Mouse (Mus musculus) midbrain, embryonic 15.5 days (tissue): ENCODE results near the gene Col26a1. TPM values are rescaled to one million over a fixed set of nuclear protein-coding genes. Genes with fewer than 3 reads are reported as not detected.
"Not testable (repeated sequence)": the region's sequence is repeated elsewhere in the genome, so short reads cannot be mapped to it uniquely, and the experiment has no call there.

ENCODE experiments used
- ATAC-seq: fragments of 200-750 bp; cut with Nextera tagmentation; replicated peaks from 2 replicates; pipeline ENCODE4 v1.8.0; 2017; ENCODE audit warnings: moderate TSS enrichment
- H3K27ac ChIP-seq: fragments of 300-500 bp; sonication (generic); 2 replicates; pipeline ENCODE4 v1.5.1; 2015; ENCODE audit warnings: mild to moderate bottlenecking, inconsistent platforms
- H3K27me3 ChIP-seq: fragments of 300-500 bp; sonication (generic); replicated peaks from 2 replicates; pipeline ENCODE4 v1.6.1; 2015; ENCODE audit warnings: inconsistent platforms
- H3K36me3 ChIP-seq: fragments of 300-500 bp; sonication (generic); replicated peaks from 2 replicates; pipeline ENCODE4 v1.6.1; 2015; ENCODE audit warnings: inconsistent platforms
- H3K4me1 ChIP-seq: fragments of 300-500 bp; sonication (generic); 2 replicates; pipeline ENCODE4 v1.6.1; 2015; ENCODE audit warnings: inconsistent platforms
- H3K4me2 ChIP-seq: fragments of 300-500 bp; sonication (generic); 2 replicates; pipeline ENCODE4 v1.6.1; 2015; ENCODE audit warnings: inconsistent platforms, mild to moderate bottlenecking, moderate library complexity
- H3K4me3 ChIP-seq: fragments of 300-500 bp; sonication (generic); 2 replicates; pipeline ENCODE4 v1.5.1; 2015; ENCODE audit warnings: mild to moderate bottlenecking, inconsistent platforms
- H3K9ac ChIP-seq: fragments of 300-500 bp; sonication (generic); 2 replicates; pipeline ENCODE4 v1.6.1; 2015; ENCODE audit warnings: mild to moderate bottlenecking, inconsistent platforms
- H3K9me3 ChIP-seq: fragments of 300-500 bp; sonication (generic); 2 replicates; pipeline ENCODE4 v1.6.1; 2016; ENCODE audit warnings: inconsistent platforms
- WGBS: fragments of 180-500 bp; shearing (Covaris S2); methylation state at CpG from one replicate; pipeline ENCODE4 v1.1.7; 2015; ENCODE audit warnings: mixed read lengths; 5-methylcytosine and 5-hydroxymethylcytosine counted together
- polyA plus RNA-seq: library from polyadenylated mRNA; unstranded; fragments of >200 nt; fragmentation: Nextera tagmentation; extraction: Ambion mirVana; gene quantifications from 2 replicates; pipeline ENCODE4 v1.2.1, GENCODE M21; 2015

Col26a1 gene
- polyA plus RNA-seq, 1 experiment from 2014 or later, result 31.6 TPM

GRCm38 (mm10) chr5:136759781-136760180 lies 123.2 kb downstream of the Col26a1 start:
- H3K9ac ChIP-seq, result no peak overlapping the region
- no peak overlapping the region for H3K4me3 ChIP-seq
- no peak overlapping the region for H3K4me2 ChIP-seq
- no peaks in the 10 kb centered on the region for H3K4me1 ChIP-seq
- H3K27ac ChIP-seq, result no peak overlapping the region
- no peak for ATAC-seq
- H3K36me3 ChIP-seq, result no peaks in the 10 kb centered on the region
- 53% methylated on average over 6 of the region's 6 CpGs for WGBS
- H3K9me3 ChIP-seq, result no peaks in the 10 kb centered on the region
- H3K27me3 ChIP-seq, result no peaks in the 10 kb centered on the region

GRCm38 (mm10) chr5:136755696-136756095 lies 127.3 kb downstream of the Col26a1 start:
- WGBS, result 4% methylated on average over 3 of the region's 3 CpGs
- H3K9ac ChIP-seq, result no peak overlapping the region
- no peak overlapping the region for H3K4me2 ChIP-seq
- no peaks in the 10 kb centered on the region for H3K4me1 ChIP-seq
- H3K9me3 ChIP-seq, result no peaks in the 10 kb centered on the region
- no peak overlapping the region for H3K4me3 ChIP-seq
- H3K36me3 ChIP-seq, result no peaks in the 10 kb centered on the region
- no peak overlapping the region for H3K27ac ChIP-seq
- ATAC-seq, result no peak
- H3K27me3 ChIP-seq, result no peaks in the 10 kb centered on the region

- no peak for ATAC-seq
- 68% methylated on average over 14 of the region's 14 CpGs for WGBS
- Histone ChIP-seq H3K9ac (no peak overlapping the region), H3K36me3 (no peaks in the 10 kb centered on the region), H3K4me1 (no peaks in the 10 kb centered on the region), H3K27ac (no peak overlapping the region), H3K27me3 (no peaks in the 10 kb centered on the region), H3K4me3 (no peak overlapping the region), H3K9me3 (no peaks in the 10 kb centered on the region), H3K4me2 (no peak overlapping the region)
These were observed 128.9 kb downstream of the Col26a1 start for GRCm38 (mm10) chr5:136754053-136754591.

- H3K4me2 ChIP-seq, H3K9ac ChIP-seq, H3K9me3 ChIP-seq, H3K4me3 ChIP-seq, H3K4me1 ChIP-seq, H3K27ac ChIP-seq, H3K36me3 ChIP-seq, ATAC-seq, H3K27me3 ChIP-seq: not testable (repeated sequence)
- WGBS, result 74% methylated on average over 7 of the region's 7 CpGs
These were observed 129.8 kb downstream of the Col26a1 start for GRCm38 (mm10) chr5:136753176-136753575.

- Histone ChIP-seq H3K36me3 (no peaks in the 10 kb centered on the region), H3K27me3 (no peaks in the 10 kb centered on the region), H3K4me2 (no peak overlapping the region), H3K4me3 (no peak overlapping the region), H3K9ac (no peak overlapping the region), H3K27ac (no peak overlapping the region), H3K9me3 (no peaks in the 10 kb centered on the region), H3K4me1 (no peaks in the 10 kb centered on the region)
- no peak for ATAC-seq
- 98% methylated on average over 19 of the region's 19 CpGs for WGBS
These were observed 130.9 kb downstream of the Col26a1 start for GRCm38 (mm10) chr5:136752104-136752503.

GRCm38 (mm10) chr5:136746596-136746995 lies 136.4 kb downstream of the Col26a1 start:
- WGBS, result 83% methylated on average over 9 of the region's 9 CpGs
- Histone ChIP-seq H3K36me3 (no peaks in the 10 kb centered on the region), H3K4me2 (no peak overlapping the region), H3K4me3 (no peak overlapping the region), H3K27ac (no peak overlapping the region), H3K4me1 (no peaks in the 10 kb centered on the region), H3K9me3 (no peaks in the 10 kb centered on the region), H3K9ac (no peak overlapping the region), H3K27me3 (no peaks in the 10 kb centered on the region)
- no peak for ATAC-seq

- no peak overlapping the region for H3K27ac ChIP-seq
- H3K4me3 ChIP-seq, result no peak overlapping the region
- WGBS, result 58% methylated on average over 6 of the region's 6 CpGs
- no peak for ATAC-seq
- H3K36me3 ChIP-seq, result no peaks in the 10 kb centered on the region
- H3K4me2 ChIP-seq, result no peak overlapping the region
- no peak overlapping the region for H3K9ac ChIP-seq
- no peaks in the 10 kb centered on the region for H3K9me3 ChIP-seq
- H3K4me1 ChIP-seq, result no peaks in the 10 kb centered on the region
- H3K27me3 ChIP-seq, result no peaks in the 10 kb centered on the region
These were observed 144.1 kb downstream of the Col26a1 start for GRCm38 (mm10) chr5:136738918-136739317.

GRCm38 (mm10) chr5:136726271-136726670 lies 156.7 kb downstream of the Col26a1 start:
- H3K9ac ChIP-seq, H3K27me3 ChIP-seq, H3K4me1 ChIP-seq, H3K9me3 ChIP-seq, H3K36me3 ChIP-seq, H3K27ac ChIP-seq, H3K4me3 ChIP-seq, H3K4me2 ChIP-seq, ATAC-seq: not testable (repeated sequence)
- 83% methylated on average over 5 of the region's 5 CpGs for WGBS

- H3K9ac ChIP-seq, result no peak overlapping the region
- H3K4me3 ChIP-seq, result no peak overlapping the region
- no peaks in the 10 kb centered on the region for H3K36me3 ChIP-seq
- no peak overlapping the region for H3K4me2 ChIP-seq
- H3K4me1 ChIP-seq, result peaks cover 4% of the 10 kb centered on the region; the same call in 1 of the 2 replicates
- no peaks in the 10 kb centered on the region for H3K27me3 ChIP-seq
- 85% methylated on average over 5 of the region's 5 CpGs for WGBS
- H3K9me3 ChIP-seq, result no peaks in the 10 kb centered on the region
- no peak for ATAC-seq
- no peak overlapping the region for H3K27ac ChIP-seq
These were observed 161.4 kb downstream of the Col26a1 start for GRCm38 (mm10) chr5:136721596-136721995.

GRCm38 (mm10) chr5:136718656-136719055 lies 164.4 kb downstream of the Col26a1 start:
- no peaks in the 10 kb centered on the region for H3K36me3 ChIP-seq
- ATAC-seq, result no peak
- no peak overlapping the region for H3K4me3 ChIP-seq
- H3K4me2 ChIP-seq, result no peak overlapping the region
- no peaks in the 10 kb centered on the region for H3K27me3 ChIP-seq
- WGBS, result 68% methylated on average over 8 of the region's 8 CpGs
- peaks cover 15% of the 10 kb centered on the region for H3K4me1 ChIP-seq
- no peak overlapping the region for H3K27ac ChIP-seq
- no peak overlapping the region for H3K9ac ChIP-seq
- H3K9me3 ChIP-seq, result no peaks in the 10 kb centered on the region

GRCm38 (mm10) chr5:136717573-136717854 lies 165.5 kb downstream of the Col26a1 start:
- Histone ChIP-seq H3K9ac (no peak overlapping the region), H3K27me3 (no peaks in the 10 kb centered on the region), H3K4me3 (no peak overlapping the region), H3K36me3 (no peaks in the 10 kb centered on the region), H3K4me2 (no peak overlapping the region), H3K27ac (no peak overlapping the region), H3K9me3 (no peaks in the 10 kb centered on the region), H3K4me1 (peaks cover 15% of the 10 kb centered on the region)
- no peak for ATAC-seq
- 87% methylated on average over 2 of the region's 2 CpGs for WGBS

- no peaks in the 10 kb centered on the region for H3K9me3 ChIP-seq
- peaks cover 15% of the 10 kb centered on the region for H3K4me1 ChIP-seq
- ATAC-seq, result no peak
- no peak overlapping the region for H3K4me3 ChIP-seq
- H3K9ac ChIP-seq, result no peak overlapping the region
- no peaks in the 10 kb centered on the region for H3K27me3 ChIP-seq
- no peak overlapping the region for H3K27ac ChIP-seq
- H3K4me2 ChIP-seq, result no peak overlapping the region
- no peaks in the 10 kb centered on the region for H3K36me3 ChIP-seq
- 63% methylated on average over 10 of the region's 10 CpGs for WGBS
These were observed 166.1 kb downstream of the Col26a1 start for GRCm38 (mm10) chr5:136716696-136717572.

- no peak for ATAC-seq
- no peaks in the 10 kb centered on the region for H3K9me3 ChIP-seq
- H3K4me2 ChIP-seq, result peak overlapping the region; percentile 19
- no peak overlapping the region for H3K27ac ChIP-seq
- H3K4me3 ChIP-seq, result no peak overlapping the region
- no peaks in the 10 kb centered on the region for H3K36me3 ChIP-seq
- H3K27me3 ChIP-seq, result no peaks in the 10 kb centered on the region
- H3K9ac ChIP-seq, result no peak overlapping the region
- WGBS, result 25% methylated on average over 11 of the region's 11 CpGs
- H3K4me1 ChIP-seq, result peaks cover 15% of the 10 kb centered on the region
These were observed 168.1 kb downstream of the Col26a1 start for GRCm38 (mm10) chr5:136714879-136715278.
